In genomic region chr19:12475380-12476250, GRCm38 (mm10) we compare ENCODE assay signal across 8 mouse cellular contexts. TPM values are rescaled to one million over a fixed set of nuclear protein-coding genes. Genes with fewer than 3 reads are reported as not detected.
A peak's percentile ranks its signal among the peaks of the same experiment; 100 is the strongest.
DNase-seq lines count a peak whose midpoint lies in the region; ATAC-seq lines count a peak whose summit lies in the region.

No protein-coding gene starts in this region.

- H3K27ac ChIP-seq in heart, embryonic 13.5 days (replicated peaks), result peak overlapping the region; percentile 50
- peak overlapping the region; percentile 75 for H3K27ac ChIP-seq in kidney, embryonic 15.5 days
- peak overlapping the region; percentile 79 for H3K27ac ChIP-seq in limb, embryonic 15.5 days
- peak overlapping the region; percentile 68 for H3K27ac ChIP-seq in neural tube, embryonic 13.5 days (replicated peaks)

- 48% methylated on average over 15 of the region's 15 CpGs for WGBS in heart, embryonic 13.5 days
- 55% methylated on average over 15 of the region's 15 CpGs for WGBS in kidney, embryonic 15.5 days
- WGBS in limb, embryonic 15.5 days, result 45% methylated on average over 15 of the region's 15 CpGs
- WGBS in neural tube, embryonic 13.5 days, result 63% methylated on average over 15 of the region's 15 CpGs

- no peak overlapping the region for H3K4me3 ChIP-seq in heart, embryonic 13.5 days
- no peak overlapping the region for H3K4me3 ChIP-seq in kidney, embryonic 15.5 days (replicated peaks)
- H3K4me3 ChIP-seq in limb, embryonic 15.5 days, result no peak overlapping the region
- H3K4me3 ChIP-seq in neural tube, embryonic 13.5 days, result no peak overlapping the region

- H3K36me3 ChIP-seq in heart, embryonic 13.5 days, result no peaks in the 10 kb centered on the region
- H3K36me3 ChIP-seq in kidney, embryonic 15.5 days, result peaks cover 24% of the 10 kb centered on the region
- H3K36me3 ChIP-seq in limb, embryonic 15.5 days, result peaks cover 1% of the 10 kb centered on the region; the same call in 1 of the 2 replicates
- peaks cover 82% of the 10 kb centered on the region for H3K36me3 ChIP-seq in neural tube, embryonic 13.5 days

- no peaks in the 10 kb centered on the region for H3K27me3 ChIP-seq in heart, embryonic 13.5 days (replicated peaks)
- no peaks in the 10 kb centered on the region for H3K27me3 ChIP-seq in kidney, embryonic 15.5 days
- no peaks in the 10 kb centered on the region for H3K27me3 ChIP-seq in limb, embryonic 15.5 days
- H3K27me3 ChIP-seq in neural tube, embryonic 13.5 days, result no peaks in the 10 kb centered on the region

- ATAC-seq in erythroid progenitor cell, adult 5-6 weeks (replicated peaks; ENCODE audit: low FRiP score, poor library complexity, severe bottlenecking), result 0 out of 2 replicates have a peak, but pooled peaks have one; percentile 42
- ATAC-seq in heart, embryonic 13.5 days (ENCODE audit: extremely low read depth, insufficient number of reproducible peaks, low FRiP score, low TSS enrichment), result peak; percentile 82
- peak; percentile 90 for ATAC-seq in kidney, embryonic 15.5 days (replicated peaks; ENCODE audit: low FRiP score)
- peak; percentile 86 for ATAC-seq in limb, embryonic 15.5 days (ENCODE audit: insufficient number of reproducible peaks, low FRiP score, low TSS enrichment, low read depth)
- ATAC-seq in neural tube, embryonic 13.5 days (ENCODE audit: low read depth), result peak; percentile 95

- H3K4me2 ChIP-seq in heart, embryonic 13.5 days, result peak overlapping the region; percentile 18; the same call in 1 of the 2 replicates
- H3K4me2 ChIP-seq in kidney, embryonic 15.5 days, result 0 out of 2 replicates have a peak overlapping the region, but pooled peaks have one; percentile 14
- no peak overlapping the region for H3K4me2 ChIP-seq in limb, embryonic 15.5 days
- H3K4me2 ChIP-seq in neural tube, embryonic 13.5 days, result no peak overlapping the region

- peak; percentile 99 for DNase-seq in 3T3-L1 (ENCODE audit: low read depth, low spot score)
- peak; percentile 96 for DNase-seq in adrenal gland, adult 2 months
- DNase-seq in testis, postnatal 14 days (ENCODE audit: low spot score), result peak; percentile 86

- no peak overlapping the region for H3K9ac ChIP-seq in heart, embryonic 13.5 days
- H3K9ac ChIP-seq in kidney, embryonic 15.5 days, result no peak overlapping the region
- H3K9ac ChIP-seq in limb, embryonic 15.5 days, result no peak overlapping the region
- no peak overlapping the region for H3K9ac ChIP-seq in neural tube, embryonic 13.5 days

- no peaks in the 10 kb centered on the region for H3K9me3 ChIP-seq in heart, embryonic 13.5 days
- no peaks in the 10 kb centered on the region for H3K9me3 ChIP-seq in kidney, embryonic 15.5 days (replicated peaks)
- no peaks in the 10 kb centered on the region for H3K9me3 ChIP-seq in limb, embryonic 15.5 days
- H3K9me3 ChIP-seq in neural tube, embryonic 13.5 days, result no peaks in the 10 kb centered on the region

- peaks cover 20% of the 10 kb centered on the region for H3K4me1 ChIP-seq in heart, embryonic 13.5 days
- H3K4me1 ChIP-seq in kidney, embryonic 15.5 days, result peaks cover 21% of the 10 kb centered on the region
- peaks cover 28% of the 10 kb centered on the region for H3K4me1 ChIP-seq in limb, embryonic 15.5 days
- peaks cover 25% of the 10 kb centered on the region for H3K4me1 ChIP-seq in neural tube, embryonic 13.5 days (replicated peaks)

RNA-seq across cellular contexts. Expression of gene Mpeg1, which starts 15.0 kb away (rescaled TPM):
- 10 to 100 TPM; 28.3 to 31.6 TPM for total RNA-seq in adrenal gland, adult 2 months (2021)
- polyA plus RNA-seq in adrenal gland, adult 2 months (2012; rRNA removed), result 3.1 and 4.1 TPM in 2 replicates
- total RNA-seq in erythroid progenitor cell, adult 5-6 weeks (2015; ENCODE audit: low replicate concordance), result 61.6 and 71.0 TPM in 2 replicates
- 23.0 and 36.1 TPM in 2 replicates for total RNA-seq in erythroid progenitor cell, adult 5-6 weeks (2017; ENCODE audit: low replicate concordance)
- 0.29 and 0.39 TPM in 2 replicates for polyA plus RNA-seq in heart, embryonic 13.5 days (2015; fragmentation: Nextera tagmentation; extraction: Ambion mirVana)
- 0.57 and 0.62 TPM in 2 replicates for polyA plus RNA-seq in kidney, embryonic 15.5 days (2015; fragmentation: Nextera tagmentation; extraction: Ambion mirVana)
- polyA plus RNA-seq in limb, embryonic 15.5 days (2015; fragmentation: Nextera tagmentation; extraction: Ambion mirVana), result 0.47 and 0.54 TPM in 2 replicates
- polyA plus RNA-seq in neural tube, embryonic 13.5 days (2015; fragmentation: Nextera tagmentation; extraction: Ambion mirVana), result 0.54 and 0.89 TPM in 2 replicates

RNA-seq across cellular contexts. Expression of gene Dtx4, which starts 25.6 kb away (rescaled TPM):
- 10 to 100 TPM; 16.7 to 24.2 TPM for total RNA-seq in adrenal gland, adult 2 months (2021)
- 9.2 and 10.8 TPM in 2 replicates for polyA plus RNA-seq in adrenal gland, adult 2 months (2012; rRNA removed)
- 5.8 and 7.1 TPM in 2 replicates for total RNA-seq in erythroid progenitor cell, adult 5-6 weeks (2015; ENCODE audit: low replicate concordance)
- 1.2 and 2.6 TPM in 2 replicates for total RNA-seq in erythroid progenitor cell, adult 5-6 weeks (2017; ENCODE audit: low replicate concordance)
- polyA plus RNA-seq in heart, embryonic 13.5 days (2015; fragmentation: Nextera tagmentation; extraction: Ambion mirVana), result 1.5 and 1.9 TPM in 2 replicates
- 6.2 and 6.7 TPM in 2 replicates for polyA plus RNA-seq in kidney, embryonic 15.5 days (2015; fragmentation: Nextera tagmentation; extraction: Ambion mirVana)
- 7.7 and 8.0 TPM in 2 replicates for polyA plus RNA-seq in limb, embryonic 15.5 days (2015; fragmentation: Nextera tagmentation; extraction: Ambion mirVana)
- 34.2 and 35.5 TPM in 2 replicates for polyA plus RNA-seq in neural tube, embryonic 13.5 days (2015; fragmentation: Nextera tagmentation; extraction: Ambion mirVana)

RNA-seq across cellular contexts. Expression of gene Pfpl, which starts 47.9 kb away (rescaled TPM):
- total RNA-seq in adrenal gland, adult 2 months (2021), result not detected
- not detected in 2 replicates for polyA plus RNA-seq in adrenal gland, adult 2 months (2012; rRNA removed)
- not detected in 2 replicates for total RNA-seq in erythroid progenitor cell, adult 5-6 weeks (2015; ENCODE audit: low replicate concordance)
- total RNA-seq in erythroid progenitor cell, adult 5-6 weeks (2017; ENCODE audit: low replicate concordance), result not detected in 2 replicates
- not detected in 2 replicates for polyA plus RNA-seq in heart, embryonic 13.5 days (2015; fragmentation: Nextera tagmentation; extraction: Ambion mirVana)
- polyA plus RNA-seq in kidney, embryonic 15.5 days (2015; fragmentation: Nextera tagmentation; extraction: Ambion mirVana), result not detected in 2 replicates
- not detected in 2 replicates for polyA plus RNA-seq in limb, embryonic 15.5 days (2015; fragmentation: Nextera tagmentation; extraction: Ambion mirVana)
- 0.08 TPM in 1 of 2 replicates, not detected in the other for polyA plus RNA-seq in neural tube, embryonic 13.5 days (2015; fragmentation: Nextera tagmentation; extraction: Ambion mirVana)

RNA-seq across cellular contexts. Expression of gene Olfr1441, which starts 58.4 kb away (rescaled TPM):
- not detected for total RNA-seq in adrenal gland, adult 2 months (2021)
- not detected in 2 replicates for polyA plus RNA-seq in adrenal gland, adult 2 months (2012; rRNA removed)
- not detected in 2 replicates for total RNA-seq in erythroid progenitor cell, adult 5-6 weeks (2015; ENCODE audit: low replicate concordance)
- not detected in 2 replicates for total RNA-seq in erythroid progenitor cell, adult 5-6 weeks (2017; ENCODE audit: low replicate concordance)
- not detected in 2 replicates for polyA plus RNA-seq in heart, embryonic 13.5 days (2015; fragmentation: Nextera tagmentation; extraction: Ambion mirVana)
- polyA plus RNA-seq in kidney, embryonic 15.5 days (2015; fragmentation: Nextera tagmentation; extraction: Ambion mirVana), result not detected in 2 replicates
- not detected in 2 replicates for polyA plus RNA-seq in limb, embryonic 15.5 days (2015; fragmentation: Nextera tagmentation; extraction: Ambion mirVana)
- not detected in 2 replicates for polyA plus RNA-seq in neural tube, embryonic 13.5 days (2015; fragmentation: Nextera tagmentation; extraction: Ambion mirVana)

Comparison
In these comparisons a context has a peak if more than half of its experiments do, and no peak if none do; other contexts are left out.
1. ATAC-seq: peak in every context shown above with its lines; median percentile 95 in neural tube, embryonic 13.5 days; 90 in kidney, embryonic 15.5 days; 86 in limb, embryonic 15.5 days; 82 in heart, embryonic 13.5 days; 42 in erythroid progenitor cell, adult 5-6 weeks.
2. H3K4me2 ChIP-seq: peak in heart, embryonic 13.5 days (single experiment) and kidney, embryonic 15.5 days (single experiment); none in limb, embryonic 15.5 days (single experiment) and neural tube, embryonic 13.5 days (single experiment).
3. Peak in every context shown above with its lines, with median percentiles within 50 percentile points of each other: DNase-seq and H3K27ac ChIP-seq.